Mouse (Mus musculus): ENCODE data around the gene Capn7.

GRCm38 (mm10) chr14:31410737-31411136 lies 74.3 kb downstream of the Capn7 start:
- no peak for TF ChIP-seq CTCF (IDR thresholded peaks at IDR 0.05; ENCODE audit: low read depth, low read length)
- no peak for TF ChIP-seq POLR2A (IDR thresholded peaks at IDR 0.05; ENCODE audit: extremely low read depth, insufficient read depth, low read length)

All from liver, adult 2 months (tissue).